8 mouse cellular contexts compared by ENCODE assay signal in the genomic region with DNA sequence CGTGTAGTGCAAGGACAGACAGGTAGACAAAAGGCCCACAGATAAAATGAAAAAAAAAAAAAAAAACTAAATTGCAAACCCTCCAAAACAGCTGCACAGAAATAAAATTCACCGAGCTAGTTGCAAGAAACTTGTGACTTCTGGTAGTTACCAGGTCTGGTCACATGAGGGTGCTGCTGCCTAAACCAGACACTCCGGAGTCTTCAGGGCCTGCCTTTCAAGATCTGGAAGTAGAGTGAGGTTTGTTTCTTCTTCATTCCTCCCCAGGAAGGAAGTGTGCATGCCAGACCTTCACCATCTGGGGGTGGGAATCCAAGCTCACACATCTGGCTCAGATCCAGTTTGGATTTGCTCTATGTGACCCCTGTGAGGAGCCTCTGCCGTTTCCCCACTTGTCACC. TPM values are rescaled to one million over a fixed set of nuclear protein-coding genes. Genes with fewer than 3 reads are reported as not detected.
DNase-seq lines count a peak whose midpoint lies in the region; ATAC-seq and TF ChIP-seq lines count a peak whose summit lies in the region.

No protein-coding gene starts in this region.

- no peak for TF ChIP-seq POLR2A in liver, adult 2 months (IDR thresholded peaks at IDR 0.05; ENCODE audit: extremely low read depth, insufficient read depth, low read length)

- H3K9ac ChIP-seq in forebrain, embryonic 11.5 days (ENCODE audit: low read length), result no peak overlapping the region
- no peak overlapping the region for H3K9ac ChIP-seq in forebrain, embryonic 12.5 days
- H3K9ac ChIP-seq in liver, adult 2 months (ENCODE audit: low read depth, low read length), result no peak overlapping the region
- no peak overlapping the region for H3K9ac ChIP-seq in liver, embryonic 12.5 days
- 0 out of 2 replicates have a peak overlapping the region, but pooled peaks have one; percentile 21 for H3K9ac ChIP-seq in embryonic facial prominence, embryonic 13.5 days

- H3K4me1 ChIP-seq in forebrain, embryonic 11.5 days (replicated peaks; ENCODE audit: control insufficient read depth, insufficient read depth, low read length), result no peaks in the 10 kb centered on the region
- no peaks in the 10 kb centered on the region for H3K4me1 ChIP-seq in forebrain, embryonic 12.5 days
- H3K4me1 ChIP-seq in liver, adult 2 months (ENCODE audit: control insufficient read depth, insufficient read depth, low read length), result no peaks in the 10 kb centered on the region
- no peaks in the 10 kb centered on the region for H3K4me1 ChIP-seq in liver, embryonic 12.5 days
- peaks cover 7% of the 10 kb centered on the region for H3K4me1 ChIP-seq in embryonic facial prominence, embryonic 13.5 days

- no peaks in the 10 kb centered on the region for H3K79me2 ChIP-seq in liver, adult 2 months (ENCODE audit: control insufficient read depth, insufficient read depth, low read length)

- TF ChIP-seq CTCF in liver, adult 2 months (IDR thresholded peaks at IDR 0.05; ENCODE audit: low read depth, low read length), result peak; percentile 32; the same call in 1 of the 2 replicates

- ATAC-seq in forebrain, embryonic 11.5 days (replicated peaks; ENCODE audit: low FRiP score), result no peak
- ATAC-seq in forebrain, embryonic 12.5 days (ENCODE audit: low FRiP score), result no peak
- ATAC-seq in liver, embryonic 12.5 days, result no peak
- no peak for ATAC-seq in embryonic facial prominence, embryonic 13.5 days (ENCODE audit: insufficient number of reproducible peaks, insufficient read depth, low FRiP score, low TSS enrichment, low read depth)

- H3K4me3 ChIP-seq in forebrain, embryonic 11.5 days (ENCODE audit: low read depth, low read length), result no peak overlapping the region
- no peak overlapping the region for H3K4me3 ChIP-seq in forebrain, embryonic 12.5 days (replicated peaks)
- H3K4me3 ChIP-seq in liver, adult 2 months (ENCODE audit: insufficient read depth, low read depth, low read length), result no peak overlapping the region
- H3K4me3 ChIP-seq in liver, embryonic 12.5 days, result no peak overlapping the region
- H3K4me3 ChIP-seq in embryonic facial prominence, embryonic 13.5 days, result no peak overlapping the region

- no peak overlapping the region for H3K27ac ChIP-seq in forebrain, embryonic 11.5 days (ENCODE audit: low read depth, low read length)
- no peak overlapping the region for H3K27ac ChIP-seq in forebrain, embryonic 12.5 days
- no peak overlapping the region for H3K27ac ChIP-seq in liver, adult 2 months (replicated peaks; ENCODE audit: insufficient read depth, low read depth, low read length)
- no peak overlapping the region for H3K27ac ChIP-seq in liver, embryonic 12.5 days
- H3K27ac ChIP-seq in embryonic facial prominence, embryonic 13.5 days, result 0 out of 2 replicates have a peak overlapping the region, but pooled peaks have one; percentile 39

- H3K27me3 ChIP-seq in forebrain, embryonic 11.5 days (ENCODE audit: control insufficient read depth, insufficient read depth, low read length), result no peaks in the 10 kb centered on the region
- H3K27me3 ChIP-seq in forebrain, embryonic 12.5 days, result no peaks in the 10 kb centered on the region
- H3K27me3 ChIP-seq in liver, adult 2 months (ENCODE audit: control insufficient read depth, insufficient read depth, low read length), result no peaks in the 10 kb centered on the region
- no peaks in the 10 kb centered on the region; the same call in 1 of the 2 replicates for H3K27me3 ChIP-seq in liver, embryonic 12.5 days (replicated peaks)
- no peaks in the 10 kb centered on the region for H3K27me3 ChIP-seq in embryonic facial prominence, embryonic 13.5 days

- no peak overlapping the region for H3K4me2 ChIP-seq in forebrain, embryonic 11.5 days (ENCODE audit: low read depth, low read length, severe bottlenecking)
- no peak overlapping the region for H3K4me2 ChIP-seq in forebrain, embryonic 12.5 days
- H3K4me2 ChIP-seq in liver, embryonic 12.5 days, result no peak overlapping the region
- H3K4me2 ChIP-seq in embryonic facial prominence, embryonic 13.5 days, result no peak overlapping the region

- WGBS in forebrain, embryonic 11.5 days, result 36% methylated on average over 4 of the region's 4 CpGs
- WGBS in forebrain, embryonic 12.5 days, result 37% methylated on average over 4 of the region's 4 CpGs
- 29% methylated on average over 4 of the region's 4 CpGs for WGBS in liver, adult 2 months
- WGBS in liver, embryonic 12.5 days (ENCODE audit: insufficient replicate concordance), result 24% methylated on average over 4 of the region's 4 CpGs
- 13% methylated on average over 4 of the region's 4 CpGs for WGBS in embryonic facial prominence, embryonic 13.5 days

- H3K36me3 ChIP-seq in forebrain, embryonic 11.5 days (ENCODE audit: control insufficient read depth, insufficient read depth, low read length), result no peaks in the 10 kb centered on the region; the same call in 1 of the 2 replicates
- peaks cover 19% of the 10 kb centered on the region for H3K36me3 ChIP-seq in forebrain, embryonic 12.5 days (replicated peaks)
- peaks cover 8% of the 10 kb centered on the region; the same call in 1 of the 2 replicates for H3K36me3 ChIP-seq in liver, adult 2 months (ENCODE audit: control insufficient read depth, insufficient read depth, low read length)
- peaks cover 36% of the 10 kb centered on the region for H3K36me3 ChIP-seq in liver, embryonic 12.5 days
- peaks cover 24% of the 10 kb centered on the region for H3K36me3 ChIP-seq in embryonic facial prominence, embryonic 13.5 days

- H3K9me3 ChIP-seq in forebrain, embryonic 11.5 days (ENCODE audit: control insufficient read depth, low read length), result no peaks in the 10 kb centered on the region
- no peaks in the 10 kb centered on the region for H3K9me3 ChIP-seq in forebrain, embryonic 12.5 days
- H3K9me3 ChIP-seq in liver, embryonic 12.5 days (replicated peaks), result no peaks in the 10 kb centered on the region
- no peaks in the 10 kb centered on the region for H3K9me3 ChIP-seq in embryonic facial prominence, embryonic 13.5 days

- peak; percentile 69 for DNase-seq in forebrain, embryonic 11.5 days (ENCODE audit: low spot score)
- no peak for DNase-seq in liver, adult 2 months (ENCODE audit: extremely low read depth, low read depth, low spot score)
- DNase-seq in MEL-GATA-1-ER (ENCODE audit: extremely low read depth, low read depth), result peak; percentile 26
- DNase-seq in lung, postnatal 14 days, result peak; percentile 63
- peak; percentile 19 to 52 for DNase-seq in thymus, postnatal 10 days (ENCODE audit: low spot score in 2 of 2)

RNA-seq across cellular contexts. Expression of gene Sdc3, which starts 7.6 kb away (rescaled TPM):
- polyA plus RNA-seq in forebrain, embryonic 11.5 days (2014; fragmentation: Nextera tagmentation; extraction: Ambion mirVana), result 19.4 and 19.5 TPM in 2 replicates
- polyA plus RNA-seq in forebrain, embryonic 12.5 days (2016; fragmentation: Nextera tagmentation; extraction: Ambion mirVana), result 37.4 and 44.3 TPM in 2 replicates
- 11.1 and 18.1 TPM in 2 replicates for total RNA-seq in liver, adult 2 months (2014; rRNA removed)
- polyA plus RNA-seq in liver, adult 2 months (2012; rRNA removed), result 23.2 and 37.1 TPM in 2 replicates
- polyA plus RNA-seq in liver, embryonic 12.5 days (2016; fragmentation: Nextera tagmentation; extraction: Ambion mirVana), result 8.0 and 9.8 TPM in 2 replicates
- 32.7 and 34.6 TPM in 2 replicates for polyA plus RNA-seq in embryonic facial prominence, embryonic 13.5 days (2015; fragmentation: Nextera tagmentation; extraction: Ambion mirVana)
